Mouse (Mus musculus): ENCODE data around the gene Eya4.
A peak's percentile ranks its signal among the peaks of the same experiment; 100 is the strongest.

Eya4 gene

GRCm38 (mm10) chr10:23150401-23150800 lies 200.2 kb downstream of the Eya4 start:
- DNase-seq, result no peak

- no peak for DNase-seq
Observed at GRCm38 (mm10) chr10:23144616-23145015, 206.0 kb downstream of the Eya4 start.

- no peak for DNase-seq
Observed at GRCm38 (mm10) chr10:23127947-23128346, 222.6 kb downstream of the Eya4 start.

- no peak for DNase-seq
Observed at GRCm38 (mm10) chr10:23127151-23127550, 223.4 kb downstream of the Eya4 start.

- no peak for DNase-seq
Observed at GRCm38 (mm10) chr10:23126529-23126928, 224.1 kb downstream of the Eya4 start.

- no peak for DNase-seq
Observed at GRCm38 (mm10) chr10:23120437-23120836, 230.1 kb downstream of the Eya4 start.

- peak; percentile 82 for DNase-seq
Observed at GRCm38 (mm10) chr10:23116786-23117410, 233.7 kb downstream of the Eya4 start.

GRCm38 (mm10) chr10:23116063-23116462 lies 234.5 kb downstream of the Eya4 start:
- no peak for DNase-seq

GRCm38 (mm10) chr10:23115321-23115720 lies 235.3 kb downstream of the Eya4 start:
- DNase-seq, result no peak

GRCm38 (mm10) chr10:23108122-23108521 lies 242.5 kb downstream of the Eya4 start:
- no peak for DNase-seq

- DNase-seq, result no peak
Observed at GRCm38 (mm10) chr10:23092517-23092916, 258.1 kb downstream of the Eya4 start.

- peak; percentile 3 for DNase-seq
Observed at GRCm38 (mm10) chr10:23091552-23091951, 259.0 kb downstream of the Eya4 start.

- DNase-seq, result no peak
Observed at GRCm38 (mm10) chr10:23090323-23090722, 260.3 kb downstream of the Eya4 start.

GRCm38 (mm10) chr10:23089271-23089670 lies 261.3 kb downstream of the Eya4 start:
- no peak for DNase-seq

GRCm38 (mm10) chr10:23088764-23089163 lies 261.8 kb downstream of the Eya4 start:
- peak; percentile 17 for DNase-seq

GRCm38 (mm10) chr10:23086352-23087215 lies 264.0 kb downstream of the Eya4 start:
- peak; percentile 82 for DNase-seq

GRCm38 (mm10) chr10:23081548-23081828 lies 269.1 kb downstream of the Eya4 start:
- DNase-seq, result no peak

GRCm38 (mm10) chr10:23080749-23081547 lies 269.6 kb downstream of the Eya4 start:
- DNase-seq, result peak; percentile 84

- peak; percentile 40 for DNase-seq
Observed at GRCm38 (mm10) chr10:23076691-23077385, 273.7 kb downstream of the Eya4 start.

- no peak for DNase-seq
Observed at GRCm38 (mm10) chr10:23073431-23073830, 277.2 kb downstream of the Eya4 start.

- no peak for DNase-seq
Observed at GRCm38 (mm10) chr10:23063637-23064036, 286.9 kb downstream of the Eya4 start.

- no peak for DNase-seq
Observed at GRCm38 (mm10) chr10:23062719-23063118, 287.9 kb downstream of the Eya4 start.

- DNase-seq, result no peak
Observed at GRCm38 (mm10) chr10:23060694-23061060, 289.9 kb downstream of the Eya4 start.
